Mouse (Mus musculus): ENCODE results near the gene Glod4.
A peak's percentile ranks its signal among the peaks of the same experiment; 100 is the strongest.

The Glod4 gene

DNA sequence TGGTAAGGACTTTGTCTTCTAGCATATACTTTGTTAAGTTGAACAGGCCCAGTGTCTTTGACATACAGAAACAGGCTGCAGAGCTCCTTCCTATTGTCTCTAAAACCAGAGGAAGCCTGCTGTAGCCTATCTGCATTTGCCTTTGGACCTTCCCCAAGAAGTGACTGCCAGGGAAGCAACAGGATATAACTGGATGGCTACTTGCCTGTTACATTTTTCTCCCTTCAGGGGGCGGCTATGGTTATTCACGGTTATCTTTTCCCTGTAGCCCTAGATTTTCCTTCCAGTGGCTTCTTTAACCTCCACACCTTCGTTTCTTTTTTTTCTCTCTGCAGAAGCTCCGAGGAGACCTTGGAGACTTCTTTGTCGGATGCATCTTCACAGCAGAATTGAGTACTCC, 36.7 kb downstream of the Glod4 start:
- no peak for ATAC-seq (ENCODE audit: low TSS enrichment)

DNA sequence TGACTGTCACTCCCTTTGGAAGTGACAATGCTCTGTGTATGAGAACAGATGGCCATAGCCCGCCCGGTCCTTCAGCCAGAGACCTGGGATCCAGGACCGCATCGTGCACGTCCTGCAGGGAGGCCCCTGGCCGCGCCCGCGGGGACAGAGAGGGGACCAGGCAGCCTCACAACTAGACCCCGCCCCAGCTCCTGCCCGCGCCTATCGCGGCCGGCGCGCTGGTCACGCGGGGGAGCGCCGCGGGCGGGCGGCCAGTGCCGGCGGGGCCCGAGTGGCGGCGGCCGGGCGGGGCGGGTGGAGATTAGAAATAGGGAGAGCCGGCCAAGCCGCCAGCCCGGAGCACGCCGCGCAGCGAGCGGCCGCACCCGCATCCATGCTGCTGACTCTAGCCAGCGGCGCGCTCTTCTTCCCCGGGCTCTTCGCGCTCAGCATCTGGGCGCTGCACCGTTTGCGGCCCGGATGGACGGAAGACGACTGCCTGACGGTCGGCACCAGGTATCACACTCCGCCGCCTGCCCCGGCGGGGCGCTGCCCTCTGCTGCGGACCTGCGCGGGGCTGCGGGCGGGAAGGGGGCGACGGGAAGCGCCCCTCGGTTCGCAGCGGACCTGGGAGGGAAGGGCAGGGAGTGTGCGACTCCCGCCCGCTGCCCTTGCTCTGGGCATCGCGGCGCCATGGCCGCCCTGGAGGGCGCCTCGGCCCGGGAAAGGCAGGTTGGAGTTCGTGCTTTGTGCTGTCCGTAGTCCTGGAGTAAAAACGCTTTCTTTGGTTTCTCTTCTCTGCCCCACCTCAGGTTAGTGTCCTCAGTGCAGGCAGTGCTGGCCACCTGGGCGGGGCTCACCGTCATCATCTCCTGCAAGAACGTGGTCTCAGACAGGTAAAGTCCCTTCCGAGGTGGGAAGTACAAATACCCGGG, 41.5 kb downstream of the Glod4 start:
- peak; percentile 95 for ATAC-seq (ENCODE audit: low TSS enrichment)

DNA sequence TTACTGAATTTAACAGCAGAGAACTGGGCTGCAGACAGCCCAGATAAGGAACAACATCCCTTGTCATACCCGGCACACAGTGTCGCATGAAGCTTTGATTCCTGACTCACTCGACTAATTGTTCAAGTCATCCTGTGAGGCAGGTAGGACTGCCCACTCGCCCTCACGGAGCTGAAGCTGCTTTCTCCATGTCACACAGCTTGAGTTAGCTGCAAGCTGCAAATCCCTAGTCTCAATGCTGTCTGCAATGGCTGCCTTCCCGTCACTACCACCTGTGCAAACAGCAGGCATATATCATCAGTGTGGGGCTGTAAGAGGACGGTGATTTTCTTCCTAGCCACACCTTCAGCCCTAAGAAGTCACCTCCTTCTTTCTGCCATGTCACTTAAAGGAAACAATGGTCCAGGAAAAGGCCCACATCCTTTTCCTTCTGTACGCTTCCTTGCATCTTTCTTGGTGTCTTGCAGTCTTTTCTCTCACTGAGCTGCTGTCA, 46.5 kb downstream of the Glod4 start:
- ATAC-seq (ENCODE audit: low TSS enrichment): no peak

DNA sequence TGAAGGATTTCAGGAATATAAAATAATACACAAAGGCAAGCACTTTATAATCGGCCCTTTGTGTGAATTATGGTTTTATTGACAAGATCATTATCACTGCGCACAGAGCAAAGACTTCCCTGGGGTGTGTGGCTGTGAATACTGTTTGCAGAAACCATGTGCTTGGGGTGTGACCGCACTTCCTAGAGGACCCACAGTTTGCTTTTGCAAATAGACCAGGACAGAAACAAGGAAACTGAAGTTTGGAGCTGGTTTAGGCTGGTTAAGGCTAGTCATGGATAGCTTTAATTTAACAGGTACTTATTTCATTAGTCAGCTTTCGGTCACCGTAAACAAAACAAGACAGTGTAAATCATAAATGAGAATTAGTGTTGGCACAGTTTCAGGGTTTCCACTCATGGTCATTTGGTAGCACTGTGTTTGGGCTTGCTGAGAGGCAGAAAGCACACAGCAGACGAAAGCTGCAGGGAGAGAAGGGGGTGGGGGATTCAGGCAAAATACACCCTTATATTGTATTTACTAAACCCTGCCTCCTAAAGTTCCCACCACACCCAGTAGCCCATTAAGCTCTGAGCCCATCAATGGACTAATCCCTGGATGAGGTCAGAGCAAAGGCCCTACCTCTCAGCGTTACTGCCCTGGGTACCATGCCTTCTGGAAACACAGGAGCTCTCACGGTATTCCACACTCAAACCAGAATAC, 47.1 kb downstream of the Glod4 start:
- no peak for ATAC-seq (ENCODE audit: low TSS enrichment)

DNA sequence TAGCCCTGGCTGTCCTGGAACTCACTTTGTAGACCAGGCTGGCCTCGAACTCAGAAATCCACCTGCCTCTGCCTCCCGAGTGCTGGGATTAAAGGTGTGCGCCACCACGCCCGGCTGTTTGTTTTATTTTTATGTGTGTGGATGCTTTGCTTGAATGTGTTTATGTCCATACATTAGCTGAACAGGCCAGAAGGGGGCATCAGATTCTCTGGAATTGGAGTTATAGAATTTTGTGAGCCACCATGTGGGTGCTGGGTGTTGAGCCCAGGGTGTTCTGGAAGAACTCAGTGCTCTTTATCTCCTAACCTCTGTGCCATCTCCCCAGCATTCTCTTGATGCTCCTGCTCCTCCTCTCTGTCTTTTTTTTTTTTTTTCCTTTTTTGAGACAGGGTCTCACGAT, 56.6 kb downstream of the Glod4 start:
- no peak for ATAC-seq (ENCODE audit: low TSS enrichment)

DNA sequence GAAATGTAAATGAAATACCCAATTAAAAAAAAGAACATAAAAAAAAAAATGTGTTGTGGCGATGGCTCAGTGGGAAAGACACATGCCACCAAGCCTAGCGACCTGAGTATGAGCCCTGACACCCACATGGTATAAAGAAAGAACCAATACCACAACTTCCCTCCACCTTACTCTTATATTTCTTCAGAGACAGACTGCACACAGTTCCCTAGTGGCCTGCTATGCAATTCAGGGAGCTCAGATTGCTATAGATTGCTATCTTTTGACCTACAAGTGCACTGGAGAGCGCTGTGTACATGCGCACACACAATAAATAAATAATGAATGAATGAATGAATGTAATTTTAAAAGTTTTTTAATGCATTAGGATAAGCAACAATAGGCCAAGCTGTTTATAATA, 59.8 kb downstream of the Glod4 start:
- no peak for ATAC-seq (ENCODE audit: low TSS enrichment)

DNA sequence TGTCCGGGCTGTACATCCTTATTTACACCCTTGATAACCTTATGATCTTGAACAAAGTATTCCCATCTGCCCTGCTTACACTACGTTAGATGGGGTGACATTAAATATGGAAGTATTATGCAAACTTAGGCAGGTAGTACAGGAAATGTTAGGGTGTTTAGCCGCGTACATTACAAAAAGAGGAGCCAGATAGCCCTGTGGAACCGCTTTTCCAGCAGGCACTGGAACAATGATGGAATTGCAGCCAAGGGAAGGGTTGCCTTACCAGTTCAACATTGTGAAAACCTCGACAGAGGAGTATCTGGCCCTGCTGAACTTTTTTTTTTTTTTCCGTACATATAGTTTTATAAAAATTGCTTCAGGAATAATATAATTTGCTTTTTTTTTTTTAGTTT, 63.4 kb downstream of the Glod4 start:
- no peak for ATAC-seq (ENCODE audit: low TSS enrichment)

DNA sequence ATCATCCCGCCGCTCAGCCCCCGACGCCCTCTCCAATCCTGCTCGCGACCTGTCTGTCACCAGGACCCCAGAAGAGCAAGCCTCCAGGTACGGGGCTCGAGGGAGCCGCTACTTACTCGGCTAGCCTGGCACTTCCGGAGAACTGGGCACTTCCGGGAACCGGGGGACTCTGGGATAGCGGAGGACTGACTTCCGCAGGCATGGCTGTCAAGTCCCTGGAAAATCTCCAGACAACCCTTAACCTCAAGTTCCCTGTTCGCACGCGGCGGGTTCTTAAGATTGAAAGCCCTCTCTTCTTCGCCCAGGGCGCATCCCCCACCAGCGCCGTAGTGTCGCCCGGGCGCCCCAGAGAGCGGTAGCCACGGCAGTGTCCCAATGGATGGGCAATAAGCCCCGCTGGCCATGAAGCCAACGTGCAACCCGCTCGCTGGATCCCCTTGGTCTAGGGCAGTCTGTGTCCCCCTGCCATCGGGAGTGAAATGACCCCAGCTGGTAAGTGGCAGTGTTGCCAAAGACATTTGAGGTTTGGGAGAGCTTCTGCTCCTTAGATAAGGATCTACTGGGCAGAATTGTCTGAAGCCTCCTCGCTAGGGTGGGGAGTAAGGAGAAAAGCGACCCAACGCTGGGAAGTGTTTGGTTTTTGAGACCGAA, 63.9 kb downstream of the Glod4 start, which contains the start of the genes Vps53 and Fam57a:
Vps53 (minus strand) TSS at position 153 of the 651 bp plus-strand sequence.
Fam57a (plus strand) TSS at position 177 of the 651 bp plus-strand sequence.
- ATAC-seq (ENCODE audit: low TSS enrichment): peak; percentile 95

DNA sequence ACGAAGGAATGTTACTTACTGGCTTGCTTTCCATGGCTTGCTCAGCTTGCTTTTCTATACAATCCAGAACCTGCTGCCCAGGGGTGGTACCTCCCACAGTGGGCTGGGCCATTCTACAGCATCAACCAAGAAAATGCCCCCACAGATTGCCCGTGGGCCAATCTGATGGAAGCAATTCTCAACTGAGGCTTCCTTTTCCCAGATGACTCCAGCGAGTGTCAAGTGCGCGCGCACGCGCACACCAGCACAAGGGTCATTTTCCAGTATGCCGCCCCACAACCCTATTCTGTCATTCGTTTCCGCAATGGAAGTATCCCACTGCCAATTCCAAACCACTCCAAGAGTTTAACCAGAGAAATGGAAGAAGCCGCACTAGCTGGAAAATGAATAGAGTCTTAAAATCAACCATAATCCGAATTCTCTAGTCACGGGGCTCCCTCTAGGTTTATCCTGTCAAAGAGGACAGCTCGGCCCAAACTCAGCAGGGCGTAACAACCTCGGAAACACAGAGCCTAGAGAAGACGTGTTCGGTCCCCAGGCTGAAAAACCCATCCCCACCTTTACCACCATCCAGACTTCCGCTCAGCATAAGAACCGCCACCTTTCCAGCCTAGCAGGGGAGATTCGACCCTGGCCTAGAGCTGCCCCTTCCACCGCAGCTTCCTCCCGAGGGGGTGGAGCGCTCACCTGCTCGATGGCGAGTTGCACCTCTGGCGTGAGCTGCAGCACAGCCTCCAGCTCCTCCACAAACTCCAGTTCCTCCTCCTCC, 64.6 kb downstream of the Glod4 start:
- ATAC-seq (ENCODE audit: low TSS enrichment): peak; percentile 81

DNA sequence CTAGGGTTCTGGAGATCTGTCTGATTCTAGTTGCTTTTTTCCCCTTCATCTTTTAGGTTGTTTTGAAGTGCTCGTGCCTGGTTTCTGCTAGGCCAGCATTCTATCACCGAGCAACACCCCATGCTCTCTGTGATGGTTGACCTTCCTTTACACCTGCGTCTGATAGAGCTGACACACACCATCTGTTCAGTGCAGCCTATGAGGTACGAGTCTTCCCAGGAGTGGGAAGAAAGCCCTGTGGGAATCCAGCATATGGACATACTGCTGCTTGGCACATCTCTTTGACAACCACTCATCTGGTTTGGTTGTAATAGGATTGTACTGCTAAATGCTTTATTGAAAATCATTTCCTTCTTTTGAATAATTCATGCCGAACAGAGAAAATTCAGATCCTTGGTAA, 73.3 kb downstream of the Glod4 start:
- no peak for ATAC-seq (ENCODE audit: low TSS enrichment)

DNA sequence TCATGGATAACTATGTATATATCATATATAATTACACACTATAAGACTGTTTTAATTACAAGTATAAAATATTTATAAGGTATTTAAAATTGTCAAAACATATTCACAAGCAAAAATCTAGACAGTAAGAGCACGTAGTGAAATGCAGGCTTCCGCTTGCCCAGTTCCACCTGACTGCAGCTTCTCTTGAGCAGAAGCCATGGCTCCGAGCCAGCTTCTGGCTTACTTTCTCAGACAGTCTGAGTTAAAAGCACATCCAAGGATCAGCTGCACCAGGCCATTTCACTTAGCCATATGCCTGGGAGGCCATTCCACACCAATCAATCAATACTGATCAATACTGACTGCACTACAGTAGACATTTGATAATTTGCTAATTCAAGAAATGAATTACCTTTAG, 74.5 kb downstream of the Glod4 start:
- ATAC-seq (ENCODE audit: low TSS enrichment): no peak

DNA sequence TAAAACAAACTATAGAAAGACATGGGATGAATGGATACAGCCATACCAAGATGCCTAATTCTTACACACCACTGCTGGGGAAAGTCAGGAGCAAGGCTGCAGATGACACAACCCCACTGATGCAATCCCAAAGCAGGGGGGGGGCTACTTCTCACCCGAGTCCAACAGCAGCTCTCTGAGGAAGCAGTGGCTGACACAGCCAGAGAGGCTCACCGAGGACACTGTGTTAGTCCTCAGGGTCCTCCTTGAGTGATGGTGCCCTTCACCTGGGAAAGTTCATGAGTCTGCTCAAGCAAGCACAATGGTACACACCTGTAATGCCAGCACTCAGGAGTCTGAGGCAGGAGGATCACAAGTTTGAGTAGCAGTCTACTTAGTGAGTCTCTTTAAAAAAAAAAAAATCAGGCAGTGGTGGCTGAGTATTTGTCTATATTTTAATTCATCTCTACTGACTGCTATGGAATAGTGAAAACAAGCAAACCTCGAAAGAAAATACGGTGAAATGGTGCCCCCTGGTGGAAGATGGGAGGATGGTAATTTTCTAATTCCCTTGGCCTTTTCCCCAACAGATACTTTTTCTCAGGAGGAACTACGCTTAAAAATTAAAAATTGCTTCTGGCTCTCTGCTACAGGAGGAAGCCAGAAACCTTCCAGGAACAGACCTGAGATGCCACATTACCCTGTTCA, 76.3 kb downstream of the Glod4 start:
- 0 out of 2 replicates have a peak, but pooled peaks have one; percentile 23 for ATAC-seq (ENCODE audit: low TSS enrichment)

DNA sequence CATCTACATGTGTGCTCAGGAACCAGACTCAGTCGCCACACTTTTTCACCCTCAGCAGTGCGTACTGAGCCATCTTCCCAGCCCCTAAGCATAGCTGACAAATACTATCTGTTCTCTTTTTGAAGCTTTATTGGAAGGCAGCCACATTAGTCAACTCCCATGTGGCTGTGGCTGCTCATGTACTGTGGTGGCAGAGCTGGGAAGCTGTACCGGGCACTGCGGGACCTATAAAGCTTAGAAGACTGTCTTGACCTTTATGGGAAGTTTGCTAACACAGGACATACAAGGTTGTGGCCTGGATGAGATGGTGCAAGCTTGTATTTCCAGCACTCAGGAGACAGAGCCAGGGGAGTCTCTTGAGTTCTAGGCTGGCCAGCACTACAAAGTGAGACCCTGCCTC, 76.9 kb downstream of the Glod4 start:
- no peak for ATAC-seq (ENCODE audit: low TSS enrichment)

DNA sequence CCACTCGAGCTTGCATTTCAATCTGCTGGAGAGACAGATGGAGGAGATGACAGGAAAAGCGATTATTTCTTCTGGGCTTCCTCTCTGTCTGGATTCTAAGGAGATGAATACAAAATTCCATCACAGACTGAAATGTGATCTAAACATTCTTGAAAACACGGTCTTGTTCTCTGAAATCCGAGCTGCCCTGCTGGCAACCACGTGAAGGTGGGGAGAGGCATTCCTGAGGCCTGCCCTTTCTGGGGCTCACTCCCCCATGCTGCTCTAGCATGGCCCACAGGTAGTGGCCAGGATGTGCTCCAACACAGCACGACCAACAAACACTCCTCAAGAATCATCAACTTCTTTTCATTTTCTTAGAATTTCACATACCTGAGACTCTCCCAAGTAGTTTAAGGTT, 83.3 kb downstream of the Glod4 start:
- no peak for ATAC-seq (ENCODE audit: low TSS enrichment)

DNA sequence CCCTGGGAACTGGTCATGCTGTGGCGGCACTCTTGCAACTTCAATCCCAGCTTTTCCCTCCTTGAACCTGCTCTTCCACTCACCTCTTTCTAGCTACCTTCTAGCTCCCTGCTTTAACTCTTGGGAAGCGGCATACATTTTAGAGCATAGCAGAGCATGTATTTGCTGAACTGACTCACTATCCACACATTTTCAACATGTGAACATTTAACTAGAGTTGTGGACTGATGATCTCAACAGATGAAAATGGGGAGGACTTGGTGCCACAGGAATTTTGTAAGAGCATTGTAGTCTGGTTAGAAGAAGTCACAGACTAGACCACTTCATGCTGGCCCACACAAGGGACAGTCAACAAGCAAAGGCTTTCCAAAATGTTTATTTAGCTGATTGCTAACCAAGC, 85.2 kb downstream of the Glod4 start:
- no peak for ATAC-seq (ENCODE audit: low TSS enrichment)

DNA sequence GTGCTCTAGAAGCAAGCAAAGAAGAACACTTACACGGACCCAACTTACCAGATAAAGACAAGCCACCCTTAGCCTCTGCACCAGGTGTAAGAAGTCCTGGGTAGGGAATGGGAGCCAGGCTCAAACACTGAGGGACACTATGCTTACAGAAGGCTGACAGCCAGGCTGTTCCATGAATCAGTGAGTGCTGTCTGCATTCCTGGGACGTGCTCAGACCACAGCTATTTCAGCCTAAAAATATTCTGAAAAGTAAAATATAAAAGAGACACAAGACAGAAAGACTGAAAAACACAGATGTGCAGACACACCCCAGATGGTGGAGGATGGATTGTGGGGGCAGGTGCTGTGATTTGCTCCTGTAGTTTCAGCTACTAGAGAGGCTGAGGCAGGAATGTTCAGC, 88.7 kb downstream of the Glod4 start:
- ATAC-seq (ENCODE audit: low TSS enrichment): no peak

DNA sequence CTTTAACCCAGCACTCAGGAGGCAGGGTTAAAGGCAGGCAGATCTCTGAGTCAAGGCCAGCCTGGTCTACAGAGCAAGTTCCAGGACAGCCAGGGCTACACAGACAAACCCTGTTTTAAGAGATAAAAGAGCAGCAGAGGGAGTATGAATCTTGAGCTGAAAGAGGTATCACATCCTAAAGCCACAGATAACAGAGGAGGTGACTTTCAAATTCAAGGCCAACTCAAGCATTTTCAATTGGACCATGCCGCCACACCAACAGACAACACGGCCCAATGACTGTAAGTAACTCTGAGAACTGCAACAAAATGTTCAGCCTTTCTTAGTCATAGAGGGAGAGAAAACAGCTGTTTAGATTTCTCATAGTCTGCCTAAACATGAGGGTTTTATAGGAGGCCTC, 89.3 kb downstream of the Glod4 start:
- no peak for ATAC-seq (ENCODE audit: low TSS enrichment)

DNA sequence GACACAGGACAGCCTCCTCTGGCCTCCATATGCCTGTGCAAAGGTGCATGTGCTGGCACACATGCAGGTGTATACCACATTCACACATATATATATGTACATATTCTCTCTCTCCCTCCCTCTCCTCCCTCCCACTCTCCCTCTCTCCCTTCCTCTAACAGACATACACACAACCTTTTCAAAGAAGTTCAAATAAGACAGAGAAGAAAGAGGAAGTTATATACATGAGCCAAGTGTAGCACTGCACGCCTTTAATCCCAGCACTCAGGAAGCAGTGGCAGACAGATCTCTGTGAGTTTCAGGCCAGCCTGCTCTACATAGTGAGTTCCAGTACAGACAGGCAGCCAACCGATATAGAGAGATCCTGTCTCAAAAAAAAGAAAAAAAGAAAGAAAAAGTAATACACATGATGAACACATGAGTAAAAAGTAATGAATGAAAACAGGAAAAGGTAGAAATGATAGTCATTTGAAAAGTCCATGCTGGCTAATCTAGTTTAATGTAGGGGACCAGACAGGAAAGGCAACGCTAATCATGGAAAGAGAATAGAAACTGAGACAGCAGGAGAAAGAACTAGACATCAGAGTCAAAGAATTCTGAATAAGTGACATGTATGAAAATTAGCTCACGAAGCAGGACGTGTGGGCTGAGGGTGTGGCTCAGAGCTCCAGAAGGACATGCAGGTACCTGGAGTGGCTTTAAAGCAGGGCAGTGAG, 90.1 kb downstream of the Glod4 start:
- ATAC-seq (ENCODE audit: low TSS enrichment): no peak

DNA sequence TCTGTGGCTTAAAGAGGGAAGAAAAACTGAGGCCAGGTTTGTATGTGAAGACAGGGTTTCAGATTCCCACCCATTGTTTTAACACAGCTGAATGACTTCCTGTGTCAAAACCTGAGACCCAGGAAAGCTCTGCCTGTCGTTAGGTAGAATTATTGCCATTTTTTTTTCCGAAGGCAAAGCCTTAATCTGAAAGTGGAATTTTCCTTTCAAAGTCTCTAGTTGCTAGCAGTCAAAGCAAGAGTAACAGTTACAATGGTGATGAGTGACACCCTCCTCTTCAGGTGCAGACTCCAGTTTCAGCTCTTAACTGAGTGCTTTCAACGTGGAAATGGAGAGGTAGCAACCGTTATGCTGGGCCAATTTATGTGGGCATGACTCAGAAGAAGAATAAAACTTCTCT, 92.5 kb downstream of the Glod4 start:
- no peak for ATAC-seq (ENCODE audit: low TSS enrichment)
